Mouse (Mus musculus) myocyte (in vitro differentiated cells): ENCODE results near the gene Aire.

Source experiments
- CEBPB ChIP-seq: IDR thresholded peaks from 2 replicates; pipeline ENCODE4 v1.6.1; 2011; ENCODE audit warnings: mild to moderate bottlenecking, moderate library complexity; ENCODE audit not compliant: poor library complexity, insufficient read depth, severe bottlenecking
- E2F4 ChIP-seq: IDR thresholded peaks from one replicate; pipeline ENCODE4 v1.6.1; 2011; ENCODE audit warnings: mild to moderate bottlenecking, control low read depth, moderate library complexity; ENCODE audit not compliant: insufficient read depth
- MAX ChIP-seq: IDR thresholded peaks from one replicate; pipeline ENCODE4 v1.6.1; 2011; ENCODE audit warnings: low read depth, mild to moderate bottlenecking, control low read depth
- MYOD1 ChIP-seq, 3 experiments: IDR thresholded peaks; one replicate each; pipeline ENCODE4 v1.6.1; 2011; ENCODE audit warnings: control low read depth in 2 of 3, low read depth in 2 of 3, mild to moderate bottlenecking in 2 of 3, moderate library complexity in 1 of 3; ENCODE audit not compliant: insufficient read length in 2 of 3, control insufficient read depth in 1 of 3
- MYOG ChIP-seq, 3 experiments: IDR thresholded peaks; one replicate each; pipeline ENCODE4 v1.6.1; 2011; ENCODE audit warnings: control low read depth in 2 of 3, low read depth in 2 of 3, mild to moderate bottlenecking in 2 of 3; ENCODE audit not compliant: insufficient read length in 2 of 3, control insufficient read depth in 1 of 3, insufficient read depth in 1 of 3
- POLR2A ChIP-seq: IDR thresholded peaks from one replicate; pipeline ENCODE4 v1.6.1; 2011; ENCODE audit warnings: low read depth, mild to moderate bottlenecking, control low read depth, moderate library complexity; ENCODE audit not compliant: insufficient read length
- POLR2AphosphoS2 ChIP-seq: IDR thresholded peaks from one replicate; pipeline ENCODE4 v1.6.1; 2011; ENCODE audit warnings: low read depth, control low read depth; ENCODE audit not compliant: insufficient read length
- REST ChIP-seq: IDR thresholded peaks from one replicate; pipeline ENCODE4 v1.6.1; 2011; ENCODE audit warnings: mild to moderate bottlenecking, control low read depth, moderate library complexity; ENCODE audit not compliant: insufficient read depth, insufficient read length
- SRF ChIP-seq: IDR thresholded peaks from one replicate; pipeline ENCODE4 v1.6.1; 2011; ENCODE audit warnings: low read depth; ENCODE audit not compliant: control insufficient read depth, insufficient read length
- TCF12 ChIP-seq: IDR thresholded peaks from one replicate; pipeline ENCODE4 v1.6.1; 2011; ENCODE audit warnings: mild to moderate bottlenecking, control low read depth; ENCODE audit not compliant: poor library complexity, insufficient read depth, severe bottlenecking
- USF1 ChIP-seq: IDR thresholded peaks from one replicate; pipeline ENCODE4 v1.6.1; 2011; ENCODE audit warnings: low read depth, mild to moderate bottlenecking, control low read depth, moderate library complexity

DNA sequence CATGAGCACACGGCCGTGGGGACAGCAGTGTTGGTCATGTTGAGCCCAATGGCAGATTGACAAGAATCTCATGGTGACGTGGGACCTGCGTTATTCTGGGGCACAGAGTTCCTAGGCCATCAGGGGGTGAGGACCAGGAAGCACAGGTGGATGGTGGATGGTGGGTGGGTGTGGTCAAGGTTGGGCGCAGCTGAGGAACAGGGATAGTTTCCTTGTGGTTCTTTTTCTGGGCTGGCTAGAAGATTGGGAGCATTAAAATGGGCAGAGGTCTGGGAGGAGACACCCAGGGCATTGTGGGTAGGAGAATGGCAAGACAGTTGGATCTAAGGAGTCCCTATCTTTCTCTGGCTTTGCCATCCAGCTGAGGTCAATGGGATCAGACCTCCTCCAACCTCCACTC is 1.8 kb downstream of the Aire start, which contains the start of gene Dnmt3l:
- TF ChIP-seq REST: no peak
- TF ChIP-seq TCF12: no peak
- no peak for TF ChIP-seq POLR2A
- TF ChIP-seq CEBPB: no peak
- TF ChIP-seq E2F4: no peak
- TF ChIP-seq MYOG (IDR thresholded peaks at IDR 0.05; ENCODE audit: control insufficient read depth in 1 of 3, insufficient read depth in 1 of 3, insufficient read length in 2 of 3, low read depth in 2 of 3): no peak
- TF ChIP-seq POLR2AphosphoS2: no peak
- TF ChIP-seq USF1: no peak
- TF ChIP-seq MAX: no peak
- no peak for TF ChIP-seq SRF
- no peak for TF ChIP-seq MYOD1 (IDR thresholded peaks at IDR 0.05; ENCODE audit: control insufficient read depth in 1 of 3, insufficient read length in 2 of 3, low read depth in 2 of 3)
